ENCODE assay signal across 8 mouse cellular contexts in genomic region chr8:87875452-87875851, GRCm38 (mm10).
DNase-seq lines count a peak whose midpoint lies in the region; ATAC-seq and TF ChIP-seq lines count a peak whose summit lies in the region.

No protein-coding gene starts in this region.

- H3K4me3 ChIP-seq in lung, postnatal 0 days (ENCODE audit: low read depth, low read length): no peak overlapping the region
- H3K4me3 ChIP-seq in embryonic facial prominence, embryonic 13.5 days: no peak overlapping the region
- H3K4me3 ChIP-seq in hindbrain, embryonic 10.5 days: no peak overlapping the region

- no peak overlapping the region for H3K4me2 ChIP-seq in lung, postnatal 0 days (replicated peaks; ENCODE audit: low read depth, low read length)
- no peak overlapping the region for H3K4me2 ChIP-seq in embryonic facial prominence, embryonic 13.5 days

- no peaks in the 10 kb centered on the region for H3K9me3 ChIP-seq in lung, postnatal 0 days (ENCODE audit: low read length)
- no peaks in the 10 kb centered on the region for H3K9me3 ChIP-seq in embryonic facial prominence, embryonic 13.5 days
- no peaks in the 10 kb centered on the region for H3K9me3 ChIP-seq in hindbrain, embryonic 10.5 days

- no peak for TF ChIP-seq EP300 in lung, postnatal 0 days (IDR thresholded peaks at IDR 0.05)

- no peaks in the 10 kb centered on the region for H3K27me3 ChIP-seq in lung, postnatal 0 days (replicated peaks; ENCODE audit: insufficient read depth, low read length)
- H3K27me3 ChIP-seq in embryonic facial prominence, embryonic 13.5 days: no peaks in the 10 kb centered on the region
- no peaks in the 10 kb centered on the region for H3K27me3 ChIP-seq in hindbrain, embryonic 10.5 days (ENCODE audit: insufficient read depth, poor library complexity, severe bottlenecking)

- no peak overlapping the region for H3K27ac ChIP-seq in lung, postnatal 0 days (ENCODE audit: low read length)
- H3K27ac ChIP-seq in embryonic facial prominence, embryonic 13.5 days: peak overlapping the region; percentile 9; the same call in 1 of the 2 replicates
- H3K27ac ChIP-seq in hindbrain, embryonic 10.5 days: peak overlapping the region; percentile 46; the same call in 1 of the 2 replicates

- peak; percentile 35 for DNase-seq in lung, postnatal 0 days (ENCODE audit: low spot score)
- DNase-seq in lung, postnatal 25 days (ENCODE audit: low spot score): no peak
- DNase-seq in hindbrain, embryonic 10.5 days (ENCODE audit: low spot score): peak; percentile 53
- peak; percentile 67 to 87 for DNase-seq in left cerebral cortex, postnatal 14 days (ENCODE audit: low spot score in 2 of 2)
- peak; percentile 57 to 64 for DNase-seq in right cerebral cortex, adult 2 months (ENCODE audit: low spot score in 2 of 2)
- DNase-seq in Muller cell, postnatal 12 days (ENCODE audit: inconsistent ontology term): no peak

- intact Hi-C loops in left cerebral cortex, postnatal 14 days (cut with DNase I): no loop called here

- H3K36me3 ChIP-seq in lung, postnatal 0 days (ENCODE audit: insufficient read depth, low read length): no peaks in the 10 kb centered on the region
- H3K36me3 ChIP-seq in embryonic facial prominence, embryonic 13.5 days: no peaks in the 10 kb centered on the region
- H3K36me3 ChIP-seq in hindbrain, embryonic 10.5 days: peaks cover 16% of the 10 kb centered on the region

- TF ChIP-seq CTCF in lung, postnatal 0 days (IDR thresholded peaks at IDR 0.05): no peak

- WGBS in lung, postnatal 0 days: 34% methylated on average over 10 of the region's 10 CpGs
- 28% methylated on average over 10 of the region's 10 CpGs for WGBS in embryonic facial prominence, embryonic 13.5 days
- WGBS in hindbrain, embryonic 10.5 days: 34% methylated on average over 10 of the region's 10 CpGs

- no peaks in the 10 kb centered on the region for H3K4me1 ChIP-seq in lung, postnatal 0 days (ENCODE audit: insufficient read depth, low read depth, low read length)
- peaks cover 47% of the 10 kb centered on the region for H3K4me1 ChIP-seq in embryonic facial prominence, embryonic 13.5 days
- H3K4me1 ChIP-seq in hindbrain, embryonic 10.5 days (replicated peaks): peaks cover 84% of the 10 kb centered on the region

- ATAC-seq in lung, postnatal 0 days: peak; percentile 30
- no peak for ATAC-seq in embryonic facial prominence, embryonic 13.5 days (ENCODE audit: insufficient number of reproducible peaks, insufficient read depth, low FRiP score, low TSS enrichment, low read depth)
- ATAC-seq in monocyte, adult 5-6 weeks (replicated peaks; ENCODE audit: insufficient number of reproducible peaks, low FRiP score, low TSS enrichment, poor library complexity, severe bottlenecking): no peak

- no peak overlapping the region for H3K9ac ChIP-seq in lung, postnatal 0 days (replicated peaks; ENCODE audit: low read depth)
- no peak overlapping the region for H3K9ac ChIP-seq in embryonic facial prominence, embryonic 13.5 days

Comparison
In these comparisons a context has a peak if more than half of its experiments do, and no peak if none do; other contexts are left out.
1. DNase-seq: peak in lung, postnatal 0 days (single experiment), hindbrain, embryonic 10.5 days (single experiment), left cerebral cortex, postnatal 14 days (2 of 2) and right cerebral cortex, adult 2 months (2 of 2); none in lung, postnatal 25 days (single experiment) and Muller cell, postnatal 12 days (single experiment).